Mouse (Mus musculus) kidney, adult 18-20 months (tissue): ENCODE measurements around the gene Ssh1.

Experiments
- DNase-seq: peaks from one replicate; pipeline ENCODE4 v3.0.0; 2021

The Ssh1 gene

GRCm38 (mm10) chr5:113964972-113965371 is 28.7 kb downstream of the Ssh1 start:
- DNase-seq = no peak

- no peak for DNase-seq
Measured at GRCm38 (mm10) chr5:113961776-113962175, 31.9 kb downstream of the Ssh1 start.

GRCm38 (mm10) chr5:113960416-113960815 is 33.3 kb downstream of the Ssh1 start:
- DNase-seq = no peak

GRCm38 (mm10) chr5:113959039-113959438 is 34.7 kb downstream of the Ssh1 start:
- no peak for DNase-seq

- DNase-seq = peak; percentile 90
Measured at GRCm38 (mm10) chr5:113956510-113956909, 37.2 kb downstream of the Ssh1 start.

GRCm38 (mm10) chr5:113955691-113956090 is 38.0 kb downstream of the Ssh1 start:
- DNase-seq = no peak

- DNase-seq = no peak
Measured at GRCm38 (mm10) chr5:113955281-113955680, 38.4 kb downstream of the Ssh1 start.

- DNase-seq = peak; percentile 85
Measured at GRCm38 (mm10) chr5:113954421-113954820, 39.3 kb downstream of the Ssh1 start.

GRCm38 (mm10) chr5:113952519-113952918 is 41.2 kb downstream of the Ssh1 start:
- no peak for DNase-seq

GRCm38 (mm10) chr5:113951693-113952071 is 42.0 kb downstream of the Ssh1 start:
- DNase-seq = no peak

GRCm38 (mm10) chr5:113950786-113951692 is 42.7 kb downstream of the Ssh1 start:
- DNase-seq = no peak

- no peak for DNase-seq
Measured at GRCm38 (mm10) chr5:113950133-113950532, 43.6 kb downstream of the Ssh1 start.

GRCm38 (mm10) chr5:113947280-113947679 is 46.4 kb downstream of the Ssh1 start:
- DNase-seq = no peak

GRCm38 (mm10) chr5:113945126-113945525 is 48.6 kb downstream of the Ssh1 start:
- DNase-seq = no peak

GRCm38 (mm10) chr5:113943328-113943727 is 50.4 kb downstream of the Ssh1 start:
- DNase-seq = no peak

GRCm38 (mm10) chr5:113942580-113942979 is 51.1 kb downstream of the Ssh1 start:
- DNase-seq = no peak

- DNase-seq = no peak
Measured at GRCm38 (mm10) chr5:113939263-113939900, 54.3 kb downstream of the Ssh1 start.

GRCm38 (mm10) chr5:113937650-113938049 is 56.0 kb downstream of the Ssh1 start:
- DNase-seq = no peak

- DNase-seq = no peak
Measured at GRCm38 (mm10) chr5:113933889-113934288, 59.8 kb downstream of the Ssh1 start.

GRCm38 (mm10) chr5:113933480-113933879 is 60.2 kb downstream of the Ssh1 start:
- no peak for DNase-seq

- no peak for DNase-seq
Measured at GRCm38 (mm10) chr5:113932310-113932709, 61.4 kb downstream of the Ssh1 start.

GRCm38 (mm10) chr5:113930648-113931609 is 62.8 kb downstream of the Ssh1 start:
- DNase-seq = peak; percentile 51
